Mouse (Mus musculus) neural tube, embryonic 10.5 days (tissue): ENCODE measurements around the gene Snrpf.

Source experiments
- DNase-seq: peaks from one replicate; pipeline ENCODE4 v3.0.0-alpha.2; 2017; ENCODE audit warnings: low spot score; ENCODE audit errors: extremely low spot score

The Snrpf gene

DNA sequence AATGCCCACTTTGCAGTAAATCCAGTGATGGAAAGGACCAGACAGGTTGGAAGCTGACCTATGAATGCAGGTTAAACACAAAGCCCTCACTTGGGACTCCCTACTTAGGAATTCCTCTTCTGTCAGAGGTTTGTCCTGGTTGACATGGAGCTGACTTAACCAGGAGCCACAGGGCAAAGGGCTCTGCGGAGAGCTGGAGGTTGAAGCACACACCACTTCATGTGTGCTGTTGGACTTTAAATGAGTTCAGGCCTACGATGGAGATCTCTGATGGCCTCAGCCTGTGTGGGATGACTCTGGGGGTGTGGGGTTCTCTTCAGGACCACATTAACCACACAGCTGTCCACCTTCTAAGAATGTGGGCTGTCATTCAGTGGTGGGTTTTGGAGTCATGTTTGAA, 51.2 kb downstream of the Snrpf start:
- DNase-seq = no peak
